Mouse (Mus musculus): Measurements from ENCODE around the gene Rsph6a. TPM values are rescaled to one million over a fixed set of nuclear protein-coding genes. Genes with fewer than 3 reads are reported as not detected.
A peak's percentile ranks its signal among the peaks of the same experiment; 100 is the strongest.

The Rsph6a gene
- polyA plus RNA-seq, 1 experiment = 0.10 TPM

GRCm38 (mm10) chr7:19024581-19025255 lies 29.8 kb upstream of the Rsph6a start:
- TF ChIP-seq CTCF (IDR thresholded peaks at IDR 0.05; ENCODE audit: borderline replicate concordance, insufficient read depth, low read depth, low read length) (no peak), POLR2A (IDR thresholded peaks at IDR 0.05; ENCODE audit: borderline replicate concordance, insufficient read depth, low read length) (no peak)
- Histone ChIP-seq H3K27me3 (ENCODE audit: control insufficient read depth, insufficient read depth, low read length) (peaks cover 3% of the 10 kb centered on the region; the same call in 1 of the 2 replicates), H3K27ac (ENCODE audit: insufficient read depth, low read length) (no peak overlapping the region), H3K4me1 (ENCODE audit: control insufficient read depth, insufficient read depth, low read length) (no peaks in the 10 kb centered on the region), H3K4me3 (replicated peaks; ENCODE audit: insufficient read depth, low read depth, low read length) (peak overlapping the region; percentile 59)
- peak in 1 of 2 experiments; percentile 38 for DNase-seq
- WGBS = 1% methylated on average over 36 of the region's 36 CpGs

GRCm38 (mm10) chr7:19028067-19028466 lies 26.4 kb upstream of the Rsph6a start:
- no peak for DNase-seq
- Histone ChIP-seq H3K27me3 (ENCODE audit: control insufficient read depth, insufficient read depth, low read length) (peaks cover 2% of the 10 kb centered on the region; the same call in 1 of the 2 replicates), H3K4me3 (replicated peaks; ENCODE audit: insufficient read depth, low read depth, low read length) (no peak overlapping the region), H3K4me1 (ENCODE audit: control insufficient read depth, insufficient read depth, low read length) (no peaks in the 10 kb centered on the region; the same call in 1 of the 2 replicates), H3K27ac (ENCODE audit: insufficient read depth, low read length) (no peak overlapping the region)
- TF ChIP-seq POLR2A (IDR thresholded peaks at IDR 0.05; ENCODE audit: borderline replicate concordance, insufficient read depth, low read length) (no peak), CTCF (IDR thresholded peaks at IDR 0.05; ENCODE audit: borderline replicate concordance, insufficient read depth, low read depth, low read length) (no peak)

GRCm38 (mm10) chr7:19029084-19029653 lies 25.3 kb upstream of the Rsph6a start:
- 57% methylated on average over 6 of the region's 6 CpGs for WGBS
- Histone ChIP-seq H3K27me3 (ENCODE audit: control insufficient read depth, insufficient read depth, low read length) (no peaks in the 10 kb centered on the region), H3K4me3 (replicated peaks; ENCODE audit: insufficient read depth, low read depth, low read length) (no peak overlapping the region), H3K4me1 (ENCODE audit: control insufficient read depth, insufficient read depth, low read length) (no peaks in the 10 kb centered on the region; the same call in 1 of the 2 replicates), H3K27ac (ENCODE audit: insufficient read depth, low read length) (no peak overlapping the region)
- TF ChIP-seq POLR2A (IDR thresholded peaks at IDR 0.05; ENCODE audit: borderline replicate concordance, insufficient read depth, low read length) = no peak
- peak; percentile 79 for TF ChIP-seq CTCF (IDR thresholded peaks at IDR 0.05; ENCODE audit: borderline replicate concordance, insufficient read depth, low read depth, low read length)
- DNase-seq = peak in 1 of 2 experiments; percentile 54

- TF ChIP-seq CTCF (IDR thresholded peaks at IDR 0.05; ENCODE audit: borderline replicate concordance, insufficient read depth, low read depth, low read length) (no peak), POLR2A (IDR thresholded peaks at IDR 0.05; ENCODE audit: borderline replicate concordance, insufficient read depth, low read length) (no peak)
- 27% methylated on average over 4 of the region's 4 CpGs for WGBS
These were observed 22.8 kb upstream of the Rsph6a start for GRCm38 (mm10) chr7:19031641-19032040.

GRCm38 (mm10) chr7:19044616-19045015 lies 9.9 kb upstream of the Rsph6a start:
- Histone ChIP-seq H3K27ac (ENCODE audit: insufficient read depth, low read length) (no peak overlapping the region), H3K4me3 (replicated peaks; ENCODE audit: insufficient read depth, low read depth, low read length) (no peak overlapping the region), H3K4me1 (ENCODE audit: control insufficient read depth, insufficient read depth, low read length) (peaks cover 18% of the 10 kb centered on the region), H3K27me3 (ENCODE audit: control insufficient read depth, insufficient read depth, low read length) (no peaks in the 10 kb centered on the region)
- TF ChIP-seq CTCF (IDR thresholded peaks at IDR 0.05; ENCODE audit: borderline replicate concordance, insufficient read depth, low read depth, low read length) (no peak), POLR2A (IDR thresholded peaks at IDR 0.05; ENCODE audit: borderline replicate concordance, insufficient read depth, low read length) (no peak)
- 98% methylated on average over 6 of the region's 6 CpGs for WGBS
- DNase-seq = no peak

More at GRCm38 (mm10) chr7:19031641-19032040, 22.8 kb upstream of the Rsph6a start:
- Histone ChIP-seq H3K4me1 (ENCODE audit: control insufficient read depth, insufficient read depth, low read length) (no peaks in the 10 kb centered on the region; the same call in 1 of the 2 replicates), H3K4me3 (replicated peaks; ENCODE audit: insufficient read depth, low read depth, low read length) (no peak overlapping the region), H3K27ac (ENCODE audit: insufficient read depth, low read length) (no peak overlapping the region), H3K27me3 (ENCODE audit: control insufficient read depth, insufficient read depth, low read length) (no peaks in the 10 kb centered on the region)
- no peak for DNase-seq

GRCm38 (mm10) chr7:19046286-19047069 lies 8.0 kb upstream of the Rsph6a start:
- no peaks in the 10 kb centered on the region for H3K27me3 ChIP-seq (ENCODE audit: control insufficient read depth, insufficient read depth, low read length)
- H3K4me1 ChIP-seq (ENCODE audit: control insufficient read depth, insufficient read depth, low read length) = peaks cover 18% of the 10 kb centered on the region
- TF ChIP-seq POLR2A (IDR thresholded peaks at IDR 0.05; ENCODE audit: borderline replicate concordance, insufficient read depth, low read length) (no peak), CTCF (IDR thresholded peaks at IDR 0.05; ENCODE audit: borderline replicate concordance, insufficient read depth, low read depth, low read length) (0 out of 2 replicates have a peak, but pooled peaks have one; percentile 16)
- no peak overlapping the region for H3K27ac ChIP-seq (ENCODE audit: insufficient read depth, low read length)
- WGBS = 54% methylated on average over 11 of the region's 11 CpGs
- DNase-seq = peak; percentile 75 to 89
- no peak overlapping the region for H3K4me3 ChIP-seq (replicated peaks; ENCODE audit: insufficient read depth, low read depth, low read length)

- no peaks in the 10 kb centered on the region for H3K27me3 ChIP-seq (ENCODE audit: control insufficient read depth, insufficient read depth, low read length)
- DNase-seq = no peak
- 80% methylated on average over 14 of the region's 14 CpGs for WGBS
- H3K4me3 ChIP-seq (replicated peaks; ENCODE audit: insufficient read depth, low read depth, low read length) = no peak overlapping the region
- H3K4me1 ChIP-seq (ENCODE audit: control insufficient read depth, insufficient read depth, low read length) = peaks cover 18% of the 10 kb centered on the region
- H3K27ac ChIP-seq (ENCODE audit: insufficient read depth, low read length) = no peak overlapping the region
- TF ChIP-seq CTCF (IDR thresholded peaks at IDR 0.05; ENCODE audit: borderline replicate concordance, insufficient read depth, low read depth, low read length) = no peak
- TF ChIP-seq POLR2A (IDR thresholded peaks at IDR 0.05; ENCODE audit: borderline replicate concordance, insufficient read depth, low read length) = no peak
These were observed 6.4 kb upstream of the Rsph6a start for GRCm38 (mm10) chr7:19048006-19048527.
